8 mouse cellular contexts compared by ENCODE assay signal in genomic region chr2:170221994-170222535, GRCm38 (mm10).
DNase-seq lines count a peak whose midpoint lies in the region; ATAC-seq and TF ChIP-seq lines count a peak whose summit lies in the region.

No protein-coding gene starts in this region.

- intact Hi-C loops in heart, postnatal 36 days (cut with DNase I), result loop anchor here (2.0 to 5.0 kb wide), 2 partner anchors 45 to 67 kb away; no protein-coding TSS in a partner anchor

- peak overlapping the region; percentile 86 for H3K27ac ChIP-seq in heart, embryonic 13.5 days (replicated peaks)
- peak overlapping the region; percentile 10; the same call in 1 of the 2 replicates for H3K27ac ChIP-seq in bone marrow, adult 2 months (ENCODE audit: control insufficient read depth, insufficient read depth, low read depth, low read length, poor library complexity)
- peak overlapping the region; percentile 32; the same call in 1 of the 2 replicates for H3K27ac ChIP-seq in hindbrain, embryonic 14.5 days
- peak overlapping the region; percentile 74 for H3K27ac ChIP-seq in midbrain, embryonic 13.5 days

- H3K4me3 ChIP-seq in heart, embryonic 13.5 days, result peak overlapping the region; percentile 27
- H3K4me3 ChIP-seq in bone marrow, adult 2 months (replicated peaks; ENCODE audit: control insufficient read depth, low read depth, low read length), result no peak overlapping the region
- H3K4me3 ChIP-seq in hindbrain, embryonic 14.5 days (replicated peaks; ENCODE audit: low read length), result no peak overlapping the region
- no peak overlapping the region for H3K4me3 ChIP-seq in midbrain, embryonic 13.5 days (replicated peaks)

- no peak for TF ChIP-seq CTCF in bone marrow, adult 2 months (IDR thresholded peaks at IDR 0.05; ENCODE audit: control insufficient read depth, insufficient read depth, low read length)

- H3K36me3 ChIP-seq in heart, embryonic 13.5 days, result no peaks in the 10 kb centered on the region
- H3K36me3 ChIP-seq in hindbrain, embryonic 14.5 days (replicated peaks; ENCODE audit: control insufficient read depth, insufficient read depth), result no peaks in the 10 kb centered on the region
- H3K36me3 ChIP-seq in midbrain, embryonic 13.5 days, result no peaks in the 10 kb centered on the region

- DNase-seq in heart, postnatal 36 days, result no peak
- DNase-seq in hindbrain, embryonic 14.5 days (ENCODE audit: low spot score), result no peak
- DNase-seq in adrenal gland, adult 2 months, result no peak
- no peak for DNase-seq in layer of hippocampus, adult 8-10 months (ENCODE audit: low spot score in 2 of 2)
- no peak for DNase-seq in lung, adult 18-20 months

- H3K27me3 ChIP-seq in heart, embryonic 13.5 days (replicated peaks), result no peaks in the 10 kb centered on the region
- no peaks in the 10 kb centered on the region for H3K27me3 ChIP-seq in hindbrain, embryonic 14.5 days (ENCODE audit: control insufficient read depth, insufficient read depth, low read length)
- H3K27me3 ChIP-seq in midbrain, embryonic 13.5 days, result no peaks in the 10 kb centered on the region

- 13% methylated on average over 13 of the region's 13 CpGs for WGBS in heart, embryonic 13.5 days
- WGBS in bone marrow, adult 2 months, result 37% methylated on average over 13 of the region's 13 CpGs
- WGBS in hindbrain, embryonic 14.5 days, result 8% methylated on average over 13 of the region's 13 CpGs
- WGBS in midbrain, embryonic 13.5 days, result 9% methylated on average over 13 of the region's 13 CpGs

- no peak for ATAC-seq in heart, embryonic 13.5 days (ENCODE audit: extremely low read depth, insufficient number of reproducible peaks, low FRiP score, low TSS enrichment)
- no peak for ATAC-seq in hindbrain, embryonic 14.5 days (ENCODE audit: low FRiP score)
- ATAC-seq in midbrain, embryonic 13.5 days, result no peak

- peak overlapping the region; percentile 62 for H3K9ac ChIP-seq in heart, embryonic 13.5 days
- H3K9ac ChIP-seq in hindbrain, embryonic 14.5 days, result 0 out of 2 replicates have a peak overlapping the region, but pooled peaks have one; percentile 28
- H3K9ac ChIP-seq in midbrain, embryonic 13.5 days (replicated peaks), result peak overlapping the region; percentile 28; the same call in 1 of the 2 replicates

- H3K9me3 ChIP-seq in heart, embryonic 13.5 days, result no peaks in the 10 kb centered on the region
- no peaks in the 10 kb centered on the region for H3K9me3 ChIP-seq in hindbrain, embryonic 14.5 days (ENCODE audit: control insufficient read depth, low read length)
- no peaks in the 10 kb centered on the region for H3K9me3 ChIP-seq in midbrain, embryonic 13.5 days

- no peak for TF ChIP-seq POLR2A in bone marrow, adult 2 months (IDR thresholded peaks at IDR 0.05; ENCODE audit: borderline replicate concordance, control insufficient read depth, low read depth, low read length)

- H3K4me2 ChIP-seq in heart, embryonic 13.5 days, result peak overlapping the region; percentile 77
- H3K4me2 ChIP-seq in hindbrain, embryonic 14.5 days (replicated peaks), result peak overlapping the region; percentile 51
- peak overlapping the region; percentile 25 for H3K4me2 ChIP-seq in midbrain, embryonic 13.5 days (replicated peaks)

- peaks cover 59% of the 10 kb centered on the region for H3K4me1 ChIP-seq in heart, embryonic 13.5 days
- peaks cover 12% of the 10 kb centered on the region for H3K4me1 ChIP-seq in bone marrow, adult 2 months (ENCODE audit: control insufficient read depth, insufficient read depth, low read length)
- peaks cover 48% of the 10 kb centered on the region for H3K4me1 ChIP-seq in hindbrain, embryonic 14.5 days (replicated peaks; ENCODE audit: control insufficient read depth, insufficient read depth, low read length)
- peaks cover 59% of the 10 kb centered on the region for H3K4me1 ChIP-seq in midbrain, embryonic 13.5 days (replicated peaks)

Comparison
In these comparisons a context has a peak if more than half of its experiments do, and no peak if none do; other contexts are left out.
1. H3K27ac ChIP-seq: peak in every context shown above with its lines; median percentile 86 in heart, embryonic 13.5 days; 74 in midbrain, embryonic 13.5 days; 32 in hindbrain, embryonic 14.5 days; 10 in bone marrow, adult 2 months.
2. H3K4me2 ChIP-seq: peak in every context shown above with its lines; median percentile 77 in heart, embryonic 13.5 days; 51 in hindbrain, embryonic 14.5 days; 25 in midbrain, embryonic 13.5 days.